Mouse (Mus musculus): ENCODE measurements at regions not wholly inside any gene's neighbourhood (a gene's known extent, or its start where the extent isn't known, plus 50 kb on each side); places are given as distances from the start of the nearest gene placed in this dataset.
"Not testable (repeated sequence)": the region's sequence is repeated elsewhere in the genome, so short reads cannot be mapped to it uniquely, and the experiment has no call there.

- intact Hi-C loops (cut with DNase I), result no loop called here
- DNase-seq (ENCODE audit: low spot score in 2 of 2), result no peak
Observed at GRCm38 (mm10) chr13:107808961-107809360, 235.3 kb upstream of the Smim15 start.

- DNase-seq (ENCODE audit: low spot score in 2 of 2), result peak in 1 of 2 experiments; percentile 10
- intact Hi-C loops (cut with DNase I), result no loop called here
Observed at GRCm38 (mm10) chr13:107804418-107804817, 239.8 kb upstream of the Smim15 start.

- DNase-seq (ENCODE audit: low spot score in 2 of 2), result no peak
- intact Hi-C loops (cut with DNase I), result no loop called here
Observed at GRCm38 (mm10) chr13:107799199-107799945, 244.9 kb upstream of the Smim15 start.

DNA sequence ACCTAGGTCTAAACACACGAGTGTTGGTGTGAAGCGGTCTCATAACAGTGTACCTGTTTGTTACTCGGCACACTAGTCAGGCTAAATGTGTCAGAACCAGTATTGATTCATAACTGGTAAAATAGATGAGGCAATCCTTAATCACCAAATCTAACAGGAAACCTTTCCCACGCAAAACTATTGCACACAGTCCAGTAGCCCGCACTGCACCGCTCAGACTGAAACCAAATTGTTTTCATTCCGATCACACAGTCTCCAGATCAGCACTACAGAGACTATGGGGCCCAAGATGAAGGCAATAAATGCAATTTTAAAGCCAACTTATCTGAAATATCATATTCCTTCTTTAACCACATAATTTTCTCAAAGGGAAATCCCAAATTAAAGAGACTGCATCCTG, 246.1 kb upstream of the Smim15 start:
- intact Hi-C loops (cut with DNase I), result no loop called here

DNA sequence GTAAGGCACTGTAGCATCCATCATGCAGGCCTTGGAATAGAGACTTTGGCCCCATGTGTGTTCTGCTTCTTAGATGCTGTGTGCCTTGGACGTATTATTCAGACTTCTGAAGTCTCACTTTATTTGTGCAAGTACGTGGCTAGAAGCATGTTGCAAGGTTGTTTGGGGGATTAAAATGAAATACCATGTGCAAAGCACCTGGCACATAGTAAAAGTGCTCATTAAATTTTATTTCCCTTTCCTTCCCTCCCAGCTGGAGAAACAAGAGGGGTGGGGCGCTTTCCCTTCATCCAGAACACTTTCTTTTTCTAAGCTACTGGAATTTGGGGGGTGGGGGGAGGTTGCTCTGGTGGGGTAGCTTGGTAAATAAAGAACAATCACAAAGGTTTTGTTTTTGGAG, 248.7 kb upstream of the Smim15 start:
- DNase-seq (ENCODE audit: low spot score in 2 of 2), result no peak
- intact Hi-C loops (cut with DNase I), result no loop called here

More for the DNA sequence above, 246.1 kb upstream of the Smim15 start:
- no peak for DNase-seq (ENCODE audit: low spot score in 2 of 2)

- intact Hi-C loops (cut with DNase I), result no loop called here
- no peak for DNase-seq (ENCODE audit: low spot score in 2 of 2)
Observed at GRCm38 (mm10) chr13:107791770-107792169, 252.5 kb upstream of the Smim15 start.

DNA sequence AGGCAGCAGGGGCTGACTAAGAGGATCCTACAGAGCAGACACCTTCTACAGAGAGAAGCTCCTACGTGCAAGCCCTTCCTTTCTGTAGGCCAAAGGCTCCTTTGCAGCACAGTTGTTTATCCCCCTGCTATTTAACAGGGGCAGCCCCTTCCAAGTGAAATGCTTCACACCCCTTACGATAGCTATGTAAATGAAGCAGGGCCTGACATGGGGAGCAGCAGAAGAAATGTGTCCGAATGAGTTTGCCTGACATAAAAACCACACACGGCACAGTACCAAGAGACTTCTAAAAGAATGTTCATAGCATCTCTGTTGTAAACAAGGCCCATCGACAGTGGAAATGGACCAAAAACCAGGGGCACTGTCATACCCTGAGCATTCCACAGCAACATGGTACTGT, 259.3 kb upstream of the Smim15 start:
- intact Hi-C loops (cut with DNase I), result no loop called here
- DNase-seq (ENCODE audit: low spot score in 2 of 2), result no peak

DNA sequence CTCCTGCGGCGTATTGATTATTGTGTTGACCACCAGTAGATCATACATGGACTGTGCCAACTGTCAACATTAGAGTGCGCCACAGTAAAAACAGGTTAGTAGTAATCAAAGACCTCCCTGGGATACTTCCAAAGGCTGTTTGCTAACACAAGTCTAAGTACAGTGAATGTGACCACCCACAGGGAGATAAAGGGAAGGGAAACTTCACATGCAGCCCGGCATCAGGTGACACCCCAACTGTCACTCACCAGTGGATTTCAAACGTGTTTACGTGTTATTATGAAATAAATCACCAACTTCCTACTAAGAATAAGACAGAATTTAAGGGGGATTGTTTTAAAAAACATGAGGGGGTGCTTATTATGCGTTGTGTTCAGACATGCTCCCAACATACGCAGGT, 262.5 kb upstream of the Smim15 start:
- intact Hi-C loops (cut with DNase I), result no loop called here
- DNase-seq (ENCODE audit: low spot score in 2 of 2), result no peak

DNA sequence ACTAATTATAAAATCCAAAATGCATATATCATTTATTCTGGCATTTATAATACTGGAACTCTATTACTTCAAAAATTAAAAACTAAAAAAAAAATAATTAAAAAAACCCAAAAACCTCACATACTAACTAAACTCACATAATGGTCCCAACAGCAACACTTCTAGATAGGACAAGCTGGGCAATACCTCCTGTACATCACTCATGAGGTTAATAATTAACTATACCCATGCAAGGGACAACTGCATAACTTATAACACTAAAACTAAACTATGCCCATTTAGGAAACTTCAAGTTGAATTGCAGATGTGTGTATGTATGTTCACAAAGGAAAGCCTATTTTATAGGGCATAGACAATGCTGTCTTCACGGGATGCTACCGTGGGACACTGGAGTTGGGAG, 263.0 kb upstream of the Smim15 start:
- DNase-seq (ENCODE audit: low spot score in 2 of 2), result no peak
- intact Hi-C loops (cut with DNase I), result no loop called here

DNA sequence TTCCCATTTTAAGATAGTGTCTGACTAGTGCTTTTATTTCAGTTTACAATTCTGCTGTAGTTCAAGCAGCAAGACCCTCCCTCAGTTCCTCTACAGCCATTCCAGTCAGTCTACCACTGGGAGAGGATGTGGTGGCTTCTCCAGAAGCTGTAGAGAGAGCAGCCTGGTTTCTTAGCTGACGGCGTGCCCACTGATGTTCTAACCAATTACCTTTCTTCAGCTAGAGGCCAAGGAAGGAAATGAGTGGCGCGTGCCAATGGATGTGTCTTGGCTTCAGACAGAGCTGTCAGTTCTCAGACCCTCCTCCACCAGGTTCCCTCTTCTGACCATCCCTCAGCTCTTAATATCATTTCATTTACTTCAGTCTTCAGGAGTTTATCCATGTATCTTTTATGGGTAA, 264.7 kb upstream of the Smim15 start:
- intact Hi-C loops (cut with DNase I), result no loop called here
- DNase-seq (ENCODE audit: low spot score in 2 of 2), result no peak

DNA sequence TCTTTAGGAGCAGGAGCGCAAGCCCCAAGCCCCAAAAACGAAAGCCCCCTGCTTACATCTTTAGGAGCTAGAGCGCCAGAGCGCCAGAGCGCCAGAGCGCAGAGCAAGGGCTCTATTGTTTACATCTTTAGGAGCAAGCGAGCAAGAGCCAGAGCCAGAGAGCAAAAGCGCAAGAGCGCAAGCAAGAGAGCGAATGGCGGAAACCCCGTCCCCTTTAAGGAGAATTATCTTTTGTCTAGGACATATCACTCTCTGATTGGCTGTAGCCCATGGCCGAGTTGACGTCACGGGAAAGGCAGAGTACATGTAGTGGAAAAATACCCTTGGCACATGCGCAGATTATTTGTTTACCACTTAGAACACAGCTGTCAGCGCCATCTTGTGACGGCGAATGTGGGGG, 269.7 kb upstream of the Smim15 start:
- DNase-seq (ENCODE audit: low spot score in 2 of 2); intact Hi-C loops (cut with DNase I): not testable (repeated sequence)

GRCm38 (mm10) chr13:107767262-107767624, 277.0 kb upstream of the Smim15 start:
- no peak for DNase-seq (ENCODE audit: low spot score in 2 of 2)

GRCm38 (mm10) chr13:107766397-107767261, 277.6 kb upstream of the Smim15 start:
- DNase-seq (ENCODE audit: low spot score in 2 of 2), result peak in 1 of 2 experiments; percentile 23
- intact Hi-C loops (cut with DNase I), result loop anchor here (5.0 kb wide), 1 partner anchor 276 kb away; the partner anchor contains the start of gene Smim15

More at GRCm38 (mm10) chr13:107767262-107767624, 277.0 kb upstream of the Smim15 start:
- intact Hi-C loops (cut with DNase I), result loop anchor here (5.0 kb wide), 1 partner anchor 275 kb away; the partner anchor contains the start of gene Smim15

DNA sequence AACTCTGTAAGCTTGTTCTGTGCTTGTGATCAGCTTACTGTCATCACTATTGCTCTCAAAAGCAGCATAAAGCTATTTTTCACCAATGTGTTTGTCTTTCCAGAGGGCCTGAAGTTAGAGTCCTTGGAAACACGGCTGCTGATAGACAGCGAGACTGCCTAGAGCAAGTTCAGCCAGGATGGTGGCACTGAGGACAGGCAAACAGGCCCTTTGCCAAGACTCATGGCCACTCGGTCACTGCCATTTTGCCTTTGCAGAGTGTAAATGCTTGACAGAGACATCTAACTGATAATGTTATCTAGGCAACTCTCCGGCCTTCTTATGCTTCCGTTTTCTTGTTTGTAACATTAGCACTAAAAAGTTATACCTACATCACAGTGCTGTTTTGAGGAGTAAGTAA, 280.3 kb upstream of the Smim15 start:
- intact Hi-C loops (cut with DNase I), result no loop called here
- no peak for DNase-seq (ENCODE audit: low spot score in 2 of 2)

GRCm38 (mm10) chr13:107760511-107760910, 283.7 kb upstream of the Smim15 start:
- DNase-seq (ENCODE audit: low spot score in 2 of 2), result no peak
- intact Hi-C loops (cut with DNase I), result no loop called here

DNA sequence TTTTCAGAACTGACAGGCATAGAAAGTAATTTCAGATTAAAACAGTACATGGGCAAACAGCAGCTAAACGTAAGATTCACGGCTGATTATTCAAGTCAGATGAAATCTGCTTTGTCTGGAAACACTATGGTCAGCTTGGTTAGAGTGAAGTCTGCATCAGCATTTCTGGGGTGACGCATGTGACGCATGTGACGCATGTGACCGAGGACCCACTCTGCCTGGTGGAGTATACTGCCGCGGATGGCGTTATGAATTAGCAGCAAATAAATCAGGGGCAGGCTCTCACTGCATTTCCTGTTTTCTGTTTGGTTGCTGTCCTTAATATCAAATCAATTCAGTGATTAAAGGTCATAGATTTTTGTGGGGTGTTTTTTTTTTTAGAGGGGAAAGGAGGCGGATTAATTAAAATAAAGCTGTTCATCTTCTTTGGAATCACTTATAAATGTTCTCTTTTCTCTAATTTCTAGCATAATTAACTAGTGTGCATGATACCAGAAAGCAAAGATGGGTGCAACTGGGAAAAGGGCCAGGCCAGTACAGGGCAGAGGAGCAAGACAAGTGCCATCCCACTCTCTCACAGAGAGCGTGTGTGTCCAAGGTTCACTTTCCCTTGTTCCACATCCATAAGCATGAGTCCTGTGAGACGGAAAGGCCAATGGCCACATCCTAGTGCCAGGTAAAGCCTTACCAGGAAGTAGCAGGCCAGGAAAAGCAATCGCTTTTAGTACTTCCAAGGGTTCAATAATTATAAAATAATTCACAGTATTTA, 285.7 kb upstream of the Smim15 start:
- intact Hi-C loops (cut with DNase I), result loop anchor here (10.0 kb wide), 1 partner anchor 126 kb away; no protein-coding TSS in a partner anchor
- DNase-seq (ENCODE audit: low spot score in 2 of 2), result no peak

DNA sequence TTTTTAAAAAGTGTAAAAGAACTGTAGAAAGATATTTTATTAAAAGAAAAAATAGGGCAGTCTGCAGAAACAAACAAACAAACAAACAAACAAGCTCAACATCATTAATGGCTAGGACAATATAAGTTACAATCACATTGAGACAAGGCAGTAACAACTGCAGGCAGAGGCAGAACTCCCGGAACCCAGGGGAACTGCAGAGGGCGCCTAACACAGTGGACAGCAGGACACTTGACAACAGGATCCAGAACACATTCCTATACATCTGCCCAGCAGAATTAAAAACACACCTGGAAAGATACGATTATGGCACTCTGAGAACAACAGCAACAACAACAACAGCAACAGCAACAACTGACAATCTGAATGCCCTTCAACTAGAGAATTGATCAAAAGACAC, 291.5 kb upstream of the Smim15 start:
- no peak for DNase-seq (ENCODE audit: low spot score in 2 of 2)
- intact Hi-C loops (cut with DNase I), result loop anchor here (10.0 kb wide), 1 partner anchor 132 kb away; no protein-coding TSS in a partner anchor

DNA sequence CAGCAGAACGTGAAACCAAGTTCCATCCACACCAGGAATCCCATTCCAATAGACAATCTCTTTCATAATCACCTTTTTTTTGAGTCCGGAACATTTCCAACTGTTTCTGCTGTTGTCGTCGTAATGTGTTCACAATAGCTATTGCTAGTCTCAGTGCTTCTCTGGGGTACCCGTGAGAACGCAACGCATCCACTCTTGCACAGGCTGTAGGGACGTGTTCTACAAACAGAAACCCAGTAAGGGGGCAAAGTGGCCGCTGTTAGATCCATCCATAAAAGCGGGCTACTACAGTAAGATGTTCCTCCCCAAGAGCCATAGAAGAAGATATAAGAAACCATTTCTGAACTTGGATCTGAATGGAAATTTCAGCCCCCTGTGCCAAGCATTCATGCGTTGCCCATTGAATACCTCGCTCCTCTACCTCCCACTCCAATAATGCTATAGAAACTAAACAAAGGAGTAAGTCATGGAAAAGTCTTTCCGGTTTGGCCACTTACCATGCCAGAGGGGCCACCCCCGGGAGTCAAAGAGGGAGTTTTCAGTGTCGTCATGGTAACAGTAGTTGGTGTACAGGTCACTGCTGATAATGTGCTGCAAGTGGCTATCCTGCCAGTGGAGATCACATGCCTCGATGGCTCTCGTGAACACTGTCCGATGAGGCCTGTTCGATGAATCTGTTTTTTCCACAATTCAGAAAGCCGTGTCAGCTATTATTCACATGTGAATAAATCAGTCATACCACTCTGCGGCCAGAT, 300.6 kb upstream of the Smim15 start:
- intact Hi-C loops (cut with DNase I), result no loop called here

GRCm38 (mm10) chr13:107736581-107736980, 307.7 kb upstream of the Smim15 start:
- intact Hi-C loops (cut with DNase I), result no loop called here
- DNase-seq (ENCODE audit: low spot score in 2 of 2), result no peak

More for the DNA sequence above, 300.6 kb upstream of the Smim15 start:
- DNase-seq (ENCODE audit: low spot score in 2 of 2), result no peak

Data from left cerebral cortex, postnatal 14 days (tissue).